Mouse (Mus musculus) forebrain, postnatal 0 days (tissue): ENCODE results near the gene Ltbp3. TPM values are rescaled to one million over a fixed set of nuclear protein-coding genes. Genes with fewer than 3 reads are reported as not detected.
A peak's percentile ranks its signal among the peaks of the same experiment; 100 is the strongest.

Experiments used
- ATAC-seq: fragments of 200-750 bp; cut with Nextera tagmentation; 2 replicates; pipeline ENCODE4 v1.8.0; 2017; ENCODE audit warnings: mild to moderate bottlenecking, moderate library complexity
- DNase-seq: peaks from one replicate; pipeline ENCODE4 v3.0.0-alpha.2; 2015
- H3K27ac ChIP-seq: fragments of 300-500 bp; sonication (generic); 2 replicates; pipeline ENCODE4 v1.5.1; 2014; ENCODE audit warnings: low read depth, mild to moderate bottlenecking, antibody characterized with exemption, low read length, moderate library complexity, mixed read lengths
- H3K27me3 ChIP-seq: fragments of 300-500 bp; sonication (generic); 2 replicates; pipeline ENCODE4 v1.6.1; 2014; ENCODE audit warnings: mild to moderate bottlenecking, low read length, mixed read lengths; ENCODE audit not compliant: insufficient read depth
- H3K36me3 ChIP-seq: fragments of 300-500 bp; sonication (generic); 2 replicates; pipeline ENCODE4 v1.6.1; 2014; ENCODE audit warnings: mild to moderate bottlenecking, moderate library complexity; ENCODE audit not compliant: insufficient read depth
- H3K4me1 ChIP-seq: fragments of 300-500 bp; sonication (generic); 2 replicates; pipeline ENCODE4 v1.6.1; 2014; ENCODE audit warnings: antibody characterized with exemption; ENCODE audit not compliant: insufficient read depth
- H3K4me2 ChIP-seq: fragments of 300-500 bp; sonication (generic); 2 replicates; pipeline ENCODE4 v1.6.1; 2014; ENCODE audit warnings: low read depth, mild to moderate bottlenecking, moderate library complexity
- H3K4me3 ChIP-seq: fragments of 300-500 bp; sonication (generic); 2 replicates; pipeline ENCODE4 v1.5.1; 2014; ENCODE audit warnings: low read depth, low read length, mixed read lengths
- H3K9ac ChIP-seq: fragments of 300-500 bp; sonication (generic); 2 replicates; pipeline ENCODE4 v1.6.1; 2014; ENCODE audit warnings: mild to moderate bottlenecking
- H3K9me3 ChIP-seq: fragments of 300-500 bp; sonication (generic); 2 replicates; pipeline ENCODE4 v1.6.1; 2016; ENCODE audit warnings: low read length
- CTCF ChIP-seq: sonication (generic); IDR thresholded peaks from 2 replicates; pipeline ENCODE4 v1.5.1; 2016; ENCODE audit warnings: antibody characterized with exemption, control low read depth, low read depth
- WGBS: fragments of 180-500 bp; shearing (Covaris S2); extraction: QIAGEN DNeasy Blood & Tissue Kit; methylation state at CpG from one replicate; pipeline ENCODE4 v1.1.7; 2014; 5-methylcytosine and 5-hydroxymethylcytosine counted together
- polyA plus RNA-seq: library from polyadenylated mRNA; unstranded; fragments of >200 nt; fragmentation: Nextera tagmentation; extraction: Ambion mirVana; gene quantifications from 2 replicates; pipeline ENCODE4 v1.2.1, GENCODE M21; 2015
- total RNA-seq: library from RNA; depleted of rRNA; stranded (reverse); fragments of >200 nt; gene quantifications from 2 replicates; pipeline ENCODE4 v1.2.3, GENCODE M21; 2014

Gene Ltbp3
- total and polyA plus RNA-seq, 2 experiments from 2014 or later, result 12.4 to 22.7 TPM

GRCm38 (mm10) chr19:5704163-5704800 is 36.4 kb upstream of the Ltbp3 start, which contains the start of gene Kcnk7:
Gene Kcnk7 (plus strand): TSS chr19:5704367.
- H3K4me1 ChIP-seq, result no peaks in the 10 kb centered on the region
- no peaks in the 10 kb centered on the region for H3K27me3 ChIP-seq
- no peak within 1 kb of the TSS for H3K27ac ChIP-seq
- no peak within 1 kb of the TSS for H3K9ac ChIP-seq
- no peak for ATAC-seq
- 81% methylated on average over 17 of the region's 17 CpGs for WGBS
- DNase-seq, result no peak
- TF ChIP-seq CTCF, result no peak
- H3K9me3 ChIP-seq, result no peaks in the 10 kb centered on the region
- H3K4me2 ChIP-seq, result no peak within 1 kb of the TSS
- peaks cover 65% of the 10 kb centered on the region for H3K36me3 ChIP-seq
- H3K4me3 ChIP-seq, result no peak within 1 kb of the TSS

- Histone ChIP-seq H3K36me3 (peaks cover 66% of the 10 kb centered on the region), H3K9me3 (no peaks in the 10 kb centered on the region), H3K9ac (no peak overlapping the region), H3K27ac (no peak overlapping the region), H3K27me3 (no peaks in the 10 kb centered on the region), H3K4me3 (no peak overlapping the region), H3K4me2 (no peak overlapping the region), H3K4me1 (no peaks in the 10 kb centered on the region)
- WGBS, result 50% methylated on average over 10 of the region's 10 CpGs
- DNase-seq (no peak), ATAC-seq (0 out of 2 replicates have a peak, but pooled peaks have one; percentile 6)
- TF ChIP-seq CTCF, result no peak
These were observed 35.7 kb upstream of the Ltbp3 start for GRCm38 (mm10) chr19:5704801-5705571.

- H3K4me3 ChIP-seq, result no peak overlapping the region
- H3K9ac ChIP-seq, result no peak overlapping the region
- ATAC-seq (no peak), DNase-seq (no peak)
- H3K36me3 ChIP-seq, result peaks cover 63% of the 10 kb centered on the region
- no peaks in the 10 kb centered on the region for H3K9me3 ChIP-seq
- peaks cover 4% of the 10 kb centered on the region; the same call in 1 of the 2 replicates for H3K4me1 ChIP-seq
- TF ChIP-seq CTCF, result no peak
- H3K27me3 ChIP-seq, result no peaks in the 10 kb centered on the region
- no peak overlapping the region for H3K4me2 ChIP-seq
- H3K27ac ChIP-seq, result no peak overlapping the region
- 97% methylated on average over 6 of the region's 6 CpGs for WGBS
These were observed 30.6 kb upstream of the Ltbp3 start for GRCm38 (mm10) chr19:5710068-5710467.

GRCm38 (mm10) chr19:5710581-5710980 is 30.1 kb upstream of the Ltbp3 start:
- Histone ChIP-seq H3K4me3 (no peak overlapping the region), H3K27ac (no peak overlapping the region), H3K9me3 (no peaks in the 10 kb centered on the region), H3K4me2 (no peak overlapping the region), H3K4me1 (peaks cover 4% of the 10 kb centered on the region; the same call in 1 of the 2 replicates), H3K36me3 (peaks cover 63% of the 10 kb centered on the region), H3K9ac (no peak overlapping the region), H3K27me3 (no peaks in the 10 kb centered on the region)
- TF ChIP-seq CTCF, result no peak
- ATAC-seq (no peak), DNase-seq (no peak)
- 88% methylated on average over 8 of the region's 8 CpGs for WGBS

- Histone ChIP-seq H3K9me3 (no peaks in the 10 kb centered on the region), H3K9ac (no peak overlapping the region), H3K27ac (no peak overlapping the region), H3K36me3 (peaks cover 60% of the 10 kb centered on the region), H3K4me3 (no peak overlapping the region), H3K4me1 (peaks cover 4% of the 10 kb centered on the region; the same call in 1 of the 2 replicates), H3K4me2 (no peak overlapping the region), H3K27me3 (no peaks in the 10 kb centered on the region)
- 12% methylated on average over 3 of the region's 3 CpGs for WGBS
- DNase-seq (peak; percentile 72), ATAC-seq (0 out of 2 replicates have a peak, but pooled peaks have one; percentile 36)
- peak; percentile 73 for TF ChIP-seq CTCF
These were observed 29.5 kb upstream of the Ltbp3 start for GRCm38 (mm10) chr19:5711218-5711617.

- Histone ChIP-seq H3K4me1 (peaks cover 9% of the 10 kb centered on the region), H3K4me3 (no peak overlapping the region), H3K27me3 (no peaks in the 10 kb centered on the region), H3K4me2 (no peak overlapping the region), H3K27ac (no peak overlapping the region), H3K36me3 (peaks cover 53% of the 10 kb centered on the region), H3K9ac (no peak overlapping the region), H3K9me3 (no peaks in the 10 kb centered on the region)
- TF ChIP-seq CTCF, result no peak
- ATAC-seq (no peak), DNase-seq (no peak)
- 92% methylated on average over 14 of the region's 14 CpGs for WGBS
These were observed 28.7 kb upstream of the Ltbp3 start for GRCm38 (mm10) chr19:5711907-5712460.

GRCm38 (mm10) chr19:5713255-5713654 is 27.4 kb upstream of the Ltbp3 start:
- peaks cover 47% of the 10 kb centered on the region for H3K36me3 ChIP-seq

More at GRCm38 (mm10) chr19:5713255-5713654, 27.4 kb upstream of the Ltbp3 start:
- no peaks in the 10 kb centered on the region for H3K9me3 ChIP-seq
- ATAC-seq (no peak), DNase-seq (no peak)
- H3K4me2 ChIP-seq, result peak overlapping the region; percentile 57; the same call in 1 of the 2 replicates
- H3K4me1 ChIP-seq, result peaks cover 9% of the 10 kb centered on the region
- H3K27me3 ChIP-seq, result no peaks in the 10 kb centered on the region
- H3K4me3 ChIP-seq, result no peak overlapping the region
- H3K27ac ChIP-seq, result no peak overlapping the region
- WGBS, result 81% methylated on average over 5 of the region's 5 CpGs
- no peak for TF ChIP-seq CTCF
- H3K9ac ChIP-seq, result no peak overlapping the region
